Mouse (Mus musculus) cerebellum, adult 2 months (tissue): ENCODE data around the gene 5330417C22Rik. TPM values are rescaled to one million over a fixed set of nuclear protein-coding genes. Genes with fewer than 3 reads are reported as not detected.

Experiments
- DNase-seq, 2 experiments: peaks; one replicate each; pipeline ENCODE4 v3.0.0; 2021
- H3K27ac ChIP-seq: fragments of 200-500 bp; 2 replicates; pipeline ENCODE4 v1.5.1; 2012; ENCODE audit warnings: low read length, control low read depth, inconsistent platforms; ENCODE audit not compliant: insufficient read depth
- H3K27me3 ChIP-seq: fragments of 200-500 bp; 2 replicates; pipeline ENCODE4 v1.6.1; 2012; ENCODE audit warnings: inconsistent platforms, mild to moderate bottlenecking, low read length, moderate library complexity; ENCODE audit not compliant: control insufficient read depth, insufficient read depth
- H3K4me1 ChIP-seq: fragments of 200-500 bp; 2 replicates; pipeline ENCODE4 v1.6.1; 2011; ENCODE audit warnings: low read length; ENCODE audit not compliant: control insufficient read depth, insufficient read depth
- H3K4me3 ChIP-seq: fragments of 200-500 bp; replicated peaks from 2 replicates; pipeline ENCODE3; 2011; ENCODE audit warnings: mild to moderate bottlenecking, low read depth, low read length, control low read depth; ENCODE audit not compliant: insufficient read depth
- CTCF ChIP-seq: fragments of 200-500 bp; IDR thresholded peaks from 2 replicates; pipeline ENCODE4 v1.5.1; 2011; ENCODE audit warnings: low read depth, mild to moderate bottlenecking, control low read depth, low read length, moderate library complexity, borderline replicate concordance; ENCODE audit not compliant: insufficient read depth
- POLR2A ChIP-seq: fragments of 200-500 bp; IDR thresholded peaks from 2 replicates; pipeline ENCODE4 v1.6.1; 2011; ENCODE audit warnings: low read length, control low read depth, borderline replicate concordance; ENCODE audit not compliant: insufficient read depth
- WGBS: fragments of 180-500 bp; shearing (Covaris S2); methylation state at CpG from one replicate; pipeline ENCODE4 v1.1.7; 2018; 5-methylcytosine and 5-hydroxymethylcytosine counted together
- polyA plus RNA-seq: library from polyadenylated mRNA; depleted of rRNA; stranded (reverse); fragments of >200 nt; gene quantifications from 2 replicates; pipeline ENCODE4 v1.2.3, GENCODE M21; 2012

5330417C22Rik gene
- polyA plus RNA-seq, 1 experiment: 5.4 TPM

- peak in 1 of 2 experiments; percentile 32 for DNase-seq
- no peaks in the 10 kb centered on the region for H3K27me3 ChIP-seq
- 21% methylated on average over 15 of the region's 15 CpGs for WGBS
- no peak overlapping the region for H3K4me3 ChIP-seq
- TF ChIP-seq POLR2A: no peak
- TF ChIP-seq CTCF: no peak
- H3K27ac ChIP-seq: no peak overlapping the region; the same call in 1 of the 2 replicates
- no peaks in the 10 kb centered on the region for H3K4me1 ChIP-seq
Observed at GRCm38 (mm10) chr3:108567990-108568877, 31.9 kb upstream of the 5330417C22Rik start.

DNA sequence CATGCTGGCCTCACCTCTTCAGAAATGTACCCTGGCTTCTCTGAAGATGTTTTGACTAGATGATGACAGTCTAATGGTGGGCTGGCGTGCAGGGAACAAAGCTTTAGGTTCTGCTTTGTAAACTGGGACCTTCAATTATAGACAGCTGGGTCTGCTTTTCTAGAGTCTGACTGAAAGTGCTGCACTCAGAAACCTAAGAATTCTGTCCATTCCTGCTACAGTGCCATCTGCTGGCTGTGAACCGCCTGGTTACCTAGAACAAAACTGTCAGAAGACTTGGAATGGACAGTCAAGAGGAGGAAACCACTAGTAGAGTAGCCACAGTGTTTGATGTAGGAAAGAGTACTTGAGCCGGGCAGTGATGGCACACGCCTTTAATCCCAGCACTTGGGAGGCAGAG lies 27.0 kb upstream of the 5330417C22Rik start:
- Histone ChIP-seq H3K27ac (peak overlapping the region; percentile 12; the same call in 1 of the 2 replicates), H3K27me3 (no peaks in the 10 kb centered on the region), H3K4me1 (0 out of 2 replicates have a peak, but pooled peaks cover 3% of the 10 kb centered on the region), H3K4me3 (peak overlapping the region; percentile 71)
- TF ChIP-seq CTCF (peak; percentile 68; the same call in 1 of the 2 replicates), POLR2A (no peak)
- DNase-seq: peak; percentile 79 to 83
- WGBS: 2% methylated on average over 4 of the region's 4 CpGs

- Histone ChIP-seq H3K27ac (peak overlapping the region; percentile 12; the same call in 1 of the 2 replicates), H3K27me3 (no peaks in the 10 kb centered on the region), H3K4me1 (0 out of 2 replicates have a peak, but pooled peaks cover 3% of the 10 kb centered on the region), H3K4me3 (peak overlapping the region; percentile 71)
- TF ChIP-seq CTCF (0 out of 2 replicates have a peak, but pooled peaks have one; percentile 3), POLR2A (no peak)
- 5% methylated on average over 15 of the region's 15 CpGs for WGBS
- no peak for DNase-seq
Observed at GRCm38 (mm10) chr3:108562777-108563271, 26.5 kb upstream of the 5330417C22Rik start.

GRCm38 (mm10) chr3:108562133-108562730 lies 25.9 kb upstream of the 5330417C22Rik start, which contains the start of gene Tmem167b:
Gene Tmem167b, minus strand, starts transcription at chr3:108562466.
- Histone ChIP-seq H3K4me1 (0 out of 2 replicates have a peak, but pooled peaks cover 3% of the 10 kb centered on the region), H3K4me3 (peak within 1 kb of the TSS; percentile 71), H3K27me3 (no peaks in the 10 kb centered on the region), H3K27ac (peak within 1 kb of the TSS; percentile 79)
- peak; percentile 98 for DNase-seq
- under 1% methylated on average over 45 of the region's 45 CpGs for WGBS
- TF ChIP-seq POLR2A (peak; percentile 46; the same call in 1 of the 2 replicates), CTCF (no peak)

DNA sequence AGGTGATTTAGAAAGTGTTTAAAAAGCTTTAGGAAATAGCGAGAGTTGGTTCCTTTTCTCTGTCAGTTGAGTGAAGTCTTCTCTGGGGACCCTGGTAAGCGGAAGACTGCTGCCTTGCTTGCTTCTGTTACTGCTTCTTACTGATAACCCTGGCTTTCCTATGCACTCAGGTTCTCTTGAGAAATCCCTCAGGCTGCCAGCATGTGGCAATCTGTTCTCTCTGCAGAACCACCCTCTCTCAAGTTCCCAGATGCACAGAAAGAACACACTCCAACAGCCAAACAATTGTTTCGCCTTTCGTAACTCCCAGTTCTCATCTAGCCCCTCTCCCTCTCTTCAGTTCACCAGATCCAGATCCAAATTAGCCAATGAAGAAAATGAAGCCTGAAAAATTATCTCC lies 21.6 kb upstream of the 5330417C22Rik start:
- TF ChIP-seq CTCF (no peak), POLR2A (no peak)
- no peak for DNase-seq
- 95% methylated on average over 4 of the region's 4 CpGs for WGBS
- H3K4me1 ChIP-seq: 0 out of 2 replicates have a peak, but pooled peaks cover 3% of the 10 kb centered on the region
- no peak overlapping the region for H3K27ac ChIP-seq
- H3K27me3 ChIP-seq: no peaks in the 10 kb centered on the region
- H3K4me3 ChIP-seq: no peak overlapping the region

DNA sequence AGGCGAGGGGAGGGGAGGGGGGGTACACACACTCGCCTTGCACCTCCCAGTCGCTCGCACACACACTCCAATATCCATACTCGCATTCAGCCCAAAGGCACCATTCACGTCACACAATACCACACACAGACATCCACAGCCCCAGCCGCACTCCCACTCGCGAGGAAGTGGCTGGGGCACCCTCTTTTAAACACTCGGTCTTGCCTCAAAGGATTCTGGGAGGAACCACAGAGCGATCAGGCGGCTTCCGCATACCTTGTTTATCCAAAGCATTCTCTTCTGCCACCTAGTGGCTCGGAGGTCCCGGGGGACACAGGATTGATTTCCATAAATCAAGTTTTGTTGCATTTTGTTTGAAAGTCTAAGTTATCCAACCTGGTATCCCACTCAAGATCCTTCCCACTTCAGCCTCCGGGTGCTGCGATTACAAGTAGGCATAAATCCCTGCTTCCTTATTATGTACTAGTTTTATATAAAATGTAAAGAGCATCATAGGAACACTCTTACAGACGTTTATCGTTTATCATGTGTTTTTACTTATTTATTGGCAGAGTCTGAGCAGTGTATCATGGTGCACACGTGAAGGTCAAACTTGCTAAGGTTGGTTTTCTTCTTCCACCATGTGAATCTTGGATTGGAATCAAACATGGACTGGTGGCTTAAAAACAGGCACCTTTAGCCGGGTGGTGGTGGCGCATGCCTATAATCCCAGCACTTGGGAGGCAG lies 18.4 kb upstream of the 5330417C22Rik start:
- Histone ChIP-seq H3K4me1 (no peaks in the 10 kb centered on the region), H3K27ac (peak overlapping the region; percentile 31), H3K4me3 (peak overlapping the region; percentile 95), H3K27me3 (no peaks in the 10 kb centered on the region)
- 16% methylated on average over 22 of the region's 22 CpGs for WGBS
- TF ChIP-seq POLR2A: peak; percentile 100
- peak; percentile 83 for TF ChIP-seq CTCF
- peak; percentile 91 to 94 for DNase-seq

- H3K27me3 ChIP-seq: no peaks in the 10 kb centered on the region
- H3K27ac ChIP-seq: peak overlapping the region; percentile 31
- TF ChIP-seq CTCF (no peak), POLR2A (no peak)
- peak overlapping the region; percentile 95 for H3K4me3 ChIP-seq
- under 1% methylated on average over 42 of the region's 42 CpGs for WGBS
- no peak for DNase-seq
- no peaks in the 10 kb centered on the region for H3K4me1 ChIP-seq
Observed at GRCm38 (mm10) chr3:108554111-108554561, 17.8 kb upstream of the 5330417C22Rik start.
